Mouse (Mus musculus): ENCODE measurements around the gene Gpr180. TPM values are rescaled to one million over a fixed set of nuclear protein-coding genes. Genes with fewer than 3 reads are reported as not detected.

Gene Gpr180
- polyA plus RNA-seq, 2 experiments: 5.8 to 9.9 TPM

GRCm38 (mm10) chr14:118212188-118212804 is 75.3 kb downstream of the Gpr180 start:
- 65% methylated on average over 15 of the region's 15 CpGs for WGBS (ENCODE audit: insufficient replicate concordance)
- ATAC-seq (ENCODE audit: insufficient read depth): no peak
- no peaks in the 10 kb centered on the region for H3K36me3 ChIP-seq (replicated peaks; ENCODE audit: control insufficient read depth, insufficient read depth, low read depth)
- H3K9ac ChIP-seq (replicated peaks): no peak overlapping the region
- no peak overlapping the region for H3K4me3 ChIP-seq (ENCODE audit: insufficient read depth in 1 of 2, low read depth in 2 of 2, low read length in 2 of 2)
- no peaks in the 10 kb centered on the region for H3K27me3 ChIP-seq (ENCODE audit: control insufficient read depth, insufficient read depth, low read length)
- no peak overlapping the region for H3K4me2 ChIP-seq (ENCODE audit: low read depth)
- no peak overlapping the region for H3K27ac ChIP-seq
- no peaks in the 10 kb centered on the region for H3K4me1 ChIP-seq (replicated peaks; ENCODE audit: control insufficient read depth in 2 of 2, insufficient read depth in 2 of 2, low read length in 1 of 2)
- TF ChIP-seq CTCF (IDR thresholded peaks at IDR 0.05; ENCODE audit: low read depth): no peak
- TF ChIP-seq EP300 (IDR thresholded peaks at IDR 0.05; ENCODE audit: low read depth): no peak
- no peaks in the 10 kb centered on the region for H3K9me3 ChIP-seq (ENCODE audit: control insufficient read depth, low read length)
- no peak for DNase-seq (ENCODE audit: low read depth in 3 of 3, low spot score in 3 of 3)

Other genes with a start within 250 kb of the Gpr180 start
- gene Dct, start 84.9 kb upstream of the Gpr180 start, polyA plus RNA-seq (2012; rRNA removed): 0.03 and 0.04 TPM in 2 replicates
- 0.11 and 0.33 TPM in 2 replicates for gene Dct, start 84.9 kb upstream of the Gpr180 start, polyA plus RNA-seq (2014; fragmentation: Nextera tagmentation; extraction: Ambion mirVana)
- gene Tgds, start 4.4 kb upstream of the Gpr180 start, polyA plus RNA-seq (2012; rRNA removed): 7.3 and 9.9 TPM in 2 replicates
- gene Tgds, start 4.4 kb upstream of the Gpr180 start, polyA plus RNA-seq (2014; fragmentation: Nextera tagmentation; extraction: Ambion mirVana): 14.2 and 15.8 TPM in 2 replicates
- gene Sox21, start 99.9 kb downstream of the Gpr180 start, polyA plus RNA-seq (2012; rRNA removed): 0.01 TPM in 1 of 2 replicates, not detected in the other
- gene Sox21, start 99.9 kb downstream of the Gpr180 start, polyA plus RNA-seq (2014; fragmentation: Nextera tagmentation; extraction: Ambion mirVana): not detected in 2 replicates
- gene Gm9376, start 129.8 kb downstream of the Gpr180 start, polyA plus RNA-seq (2012; rRNA removed): not detected in 2 replicates
- not detected in 2 replicates for gene Gm9376, start 129.8 kb downstream of the Gpr180 start, polyA plus RNA-seq (2014; fragmentation: Nextera tagmentation; extraction: Ambion mirVana)